Mouse (Mus musculus) neural tube, embryonic 14.5 days (tissue): ENCODE measurements around the gene Tmem143. TPM values are rescaled to one million over a fixed set of nuclear protein-coding genes. Genes with fewer than 3 reads are reported as not detected.

Experiments
- ATAC-seq: fragments of 200-750 bp; cut with Nextera tagmentation; 2 replicates; pipeline ENCODE4 v1.8.0; 2017; ENCODE audit warnings: low read depth, mild to moderate bottlenecking, moderate TSS enrichment, moderate library complexity
- H3K27ac ChIP-seq: fragments of 300-500 bp; sonication (generic); 2 replicates; pipeline ENCODE4 v1.5.1; 2014; ENCODE audit warnings: low read depth, mild to moderate bottlenecking, control low read depth, low read length, moderate library complexity, mixed read lengths
- H3K27me3 ChIP-seq: fragments of 300-500 bp; sonication (generic); 2 replicates; pipeline ENCODE4 v1.6.1; 2014; ENCODE audit warnings: low read length; ENCODE audit not compliant: control insufficient read depth, insufficient read depth
- H3K36me3 ChIP-seq: fragments of 300-500 bp; sonication (generic); 2 replicates; pipeline ENCODE4 v1.6.1; 2014; ENCODE audit warnings: low read length, mixed read lengths; ENCODE audit not compliant: control insufficient read depth, insufficient read depth
- H3K4me1 ChIP-seq: fragments of 300-500 bp; sonication (generic); 2 replicates; pipeline ENCODE4 v1.6.1; 2014; ENCODE audit warnings: low read length; ENCODE audit not compliant: control insufficient read depth, insufficient read depth
- H3K4me2 ChIP-seq: fragments of 300-500 bp; sonication (generic); 2 replicates; pipeline ENCODE4 v1.6.1; 2014; ENCODE audit warnings: mild to moderate bottlenecking, low read depth, low read length, control low read depth
- H3K4me3 ChIP-seq: fragments of 300-500 bp; sonication (generic); 2 replicates; pipeline ENCODE4 v1.5.1; 2014; ENCODE audit warnings: low read depth, low read length, control low read depth, mixed read lengths
- H3K9ac ChIP-seq: fragments of 300-500 bp; sonication (generic); replicated peaks from 2 replicates; pipeline ENCODE4 v1.6.1; 2014; ENCODE audit warnings: low read depth, mild to moderate bottlenecking, control low read depth, low read length, mixed read lengths
- H3K9me3 ChIP-seq: fragments of 300-500 bp; sonication (generic); 2 replicates; pipeline ENCODE4 v1.6.1; 2016; ENCODE audit warnings: low read length; ENCODE audit not compliant: control insufficient read depth
- WGBS: fragments of 180-500 bp; shearing (Covaris S2); extraction: QIAGEN DNeasy Blood & Tissue Kit; methylation state at CpG from one replicate; pipeline ENCODE4 v1.1.7; 2014; 5-methylcytosine and 5-hydroxymethylcytosine counted together
- polyA plus RNA-seq: library from polyadenylated mRNA; unstranded; fragments of >200 nt; fragmentation: Nextera tagmentation; extraction: Ambion mirVana; gene quantifications from 2 replicates; pipeline ENCODE4 v1.2.1, GENCODE M21; 2014

The Tmem143 gene
- polyA plus RNA-seq, 1 experiment from 2014 or later: 4.8 TPM

DNA sequence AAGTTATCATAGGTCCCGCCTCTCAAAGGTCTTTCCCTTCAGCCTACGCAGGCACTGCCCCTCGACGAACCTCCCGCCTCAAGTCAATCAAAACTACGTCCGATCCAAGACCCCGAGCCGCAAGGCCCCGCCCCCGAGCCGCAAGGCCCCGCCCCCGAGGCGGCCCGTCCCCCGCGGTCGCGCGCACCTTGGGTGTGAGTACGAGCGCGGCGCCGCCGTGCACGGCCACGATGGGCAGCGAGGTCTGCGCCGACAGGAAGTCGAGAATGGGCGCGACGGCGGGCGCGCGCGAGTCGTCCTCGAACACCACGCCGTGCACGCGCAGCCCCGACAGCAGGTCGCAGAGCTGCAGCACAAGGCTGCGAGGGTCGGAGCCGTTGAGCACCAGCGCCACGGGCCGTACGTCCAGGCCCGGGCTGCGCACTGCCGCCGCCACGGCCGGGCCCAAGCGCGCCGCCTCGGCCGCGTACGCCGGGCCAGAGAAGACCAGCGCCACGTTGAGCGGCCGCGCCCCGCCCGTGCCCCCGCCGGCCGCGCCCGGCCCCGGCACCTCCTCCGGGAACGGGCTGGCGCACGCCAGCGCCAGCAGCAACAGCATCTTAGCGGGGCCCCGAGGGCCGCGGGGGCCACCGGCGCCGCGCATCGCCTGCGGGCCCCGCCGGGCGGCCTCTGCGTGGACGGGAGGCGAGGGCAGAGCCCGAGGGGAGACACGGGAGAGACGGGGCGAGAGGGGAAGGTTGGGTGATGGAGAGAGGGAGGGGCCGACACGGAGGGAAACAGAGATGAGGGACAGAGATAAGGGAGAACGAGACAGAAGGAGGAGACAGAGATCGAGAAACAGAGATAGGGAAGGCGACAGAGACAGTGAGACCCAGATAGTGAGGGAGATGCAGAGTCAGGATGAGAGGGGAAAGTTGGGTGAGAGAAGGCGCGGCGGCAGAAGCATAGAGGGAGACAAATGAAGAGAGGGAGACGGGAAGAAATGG lies 30.5 kb upstream of the Tmem143 start:
- H3K9me3 ChIP-seq: no peaks in the 10 kb centered on the region
- 1% methylated on average over 110 of the region's 117 CpGs for WGBS
- H3K27me3 ChIP-seq: peaks cover 4% of the 10 kb centered on the region; the same call in 1 of the 2 replicates

GRCm38 (mm10) chr7:45867871-45868270 lies 28.9 kb upstream of the Tmem143 start:
- Histone ChIP-seq H3K9me3 (no peaks in the 10 kb centered on the region), H3K4me3 (peak overlapping the region; percentile 63; the same call in 1 of the 2 replicates), H3K27ac (no peak overlapping the region), H3K9ac (peak overlapping the region; percentile 17), H3K36me3 (no peaks in the 10 kb centered on the region), H3K4me1 (peaks cover 21% of the 10 kb centered on the region), H3K4me2 (peak overlapping the region; percentile 60), H3K27me3 (peaks cover 4% of the 10 kb centered on the region; the same call in 1 of the 2 replicates)
- ATAC-seq: no peak
- WGBS: 6% methylated on average over 2 of the region's 2 CpGs

More for the DNA sequence above, 30.5 kb upstream of the Tmem143 start:
- peak; percentile 49 for ATAC-seq
- Histone ChIP-seq H3K36me3 (no peaks in the 10 kb centered on the region), H3K4me2 (peak overlapping the region; percentile 60), H3K9ac (peak overlapping the region; percentile 83), H3K4me1 (peaks cover 21% of the 10 kb centered on the region), H3K4me3 (peak overlapping the region; percentile 63), H3K27ac (peak overlapping the region; percentile 64; the same call in 1 of the 2 replicates)

- Histone ChIP-seq H3K36me3 (no peaks in the 10 kb centered on the region), H3K27ac (no peak overlapping the region; the same call in 1 of the 2 replicates), H3K27me3 (peaks cover 4% of the 10 kb centered on the region; the same call in 1 of the 2 replicates), H3K9ac (peak overlapping the region; percentile 56; the same call in 1 of the 2 replicates), H3K4me1 (peaks cover 28% of the 10 kb centered on the region), H3K4me3 (peak overlapping the region; percentile 42), H3K4me2 (peak overlapping the region; percentile 60), H3K9me3 (no peaks in the 10 kb centered on the region)
- WGBS: 8% methylated on average over 8 of the region's 8 CpGs
- ATAC-seq: no peak
Measured at GRCm38 (mm10) chr7:45869107-45869670, 27.6 kb upstream of the Tmem143 start.

- H3K9ac ChIP-seq: peak overlapping the region; percentile 56
- ATAC-seq: no peak
- H3K4me2 ChIP-seq: peak overlapping the region; percentile 60
- peaks cover 5% of the 10 kb centered on the region for H3K36me3 ChIP-seq
- H3K27me3 ChIP-seq: peaks cover 4% of the 10 kb centered on the region; the same call in 1 of the 2 replicates
- no peak overlapping the region for H3K27ac ChIP-seq
- H3K4me3 ChIP-seq: peak overlapping the region; percentile 42
- no peaks in the 10 kb centered on the region for H3K9me3 ChIP-seq
- under 1% methylated on average over 12 of the region's 14 CpGs for WGBS
- peaks cover 34% of the 10 kb centered on the region for H3K4me1 ChIP-seq
Measured at GRCm38 (mm10) chr7:45869787-45870186, 27.0 kb upstream of the Tmem143 start.

- Histone ChIP-seq H3K4me1 (peaks cover 36% of the 10 kb centered on the region), H3K27ac (peak overlapping the region; percentile 52), H3K27me3 (peaks cover 4% of the 10 kb centered on the region; the same call in 1 of the 2 replicates), H3K4me3 (peak overlapping the region; percentile 42), H3K9me3 (no peaks in the 10 kb centered on the region), H3K36me3 (peaks cover 9% of the 10 kb centered on the region), H3K9ac (peak overlapping the region; percentile 56), H3K4me2 (peak overlapping the region; percentile 60)
- 2% methylated on average over 29 of the region's 30 CpGs for WGBS
- peak; percentile 20; the same call in 1 of the 2 replicates for ATAC-seq
Measured at GRCm38 (mm10) chr7:45870282-45871058, 26.3 kb upstream of the Tmem143 start.

- WGBS: under 1% methylated on average over 18 of the region's 18 CpGs
- peaks cover 34% of the 10 kb centered on the region for H3K4me1 ChIP-seq
Measured at GRCm38 (mm10) chr7:45872624-45873023, 24.1 kb upstream of the Tmem143 start, which contains the start of gene Kdelr1. Gene Kdelr1 (plus strand): TSS chr7:45872772.

DNA sequence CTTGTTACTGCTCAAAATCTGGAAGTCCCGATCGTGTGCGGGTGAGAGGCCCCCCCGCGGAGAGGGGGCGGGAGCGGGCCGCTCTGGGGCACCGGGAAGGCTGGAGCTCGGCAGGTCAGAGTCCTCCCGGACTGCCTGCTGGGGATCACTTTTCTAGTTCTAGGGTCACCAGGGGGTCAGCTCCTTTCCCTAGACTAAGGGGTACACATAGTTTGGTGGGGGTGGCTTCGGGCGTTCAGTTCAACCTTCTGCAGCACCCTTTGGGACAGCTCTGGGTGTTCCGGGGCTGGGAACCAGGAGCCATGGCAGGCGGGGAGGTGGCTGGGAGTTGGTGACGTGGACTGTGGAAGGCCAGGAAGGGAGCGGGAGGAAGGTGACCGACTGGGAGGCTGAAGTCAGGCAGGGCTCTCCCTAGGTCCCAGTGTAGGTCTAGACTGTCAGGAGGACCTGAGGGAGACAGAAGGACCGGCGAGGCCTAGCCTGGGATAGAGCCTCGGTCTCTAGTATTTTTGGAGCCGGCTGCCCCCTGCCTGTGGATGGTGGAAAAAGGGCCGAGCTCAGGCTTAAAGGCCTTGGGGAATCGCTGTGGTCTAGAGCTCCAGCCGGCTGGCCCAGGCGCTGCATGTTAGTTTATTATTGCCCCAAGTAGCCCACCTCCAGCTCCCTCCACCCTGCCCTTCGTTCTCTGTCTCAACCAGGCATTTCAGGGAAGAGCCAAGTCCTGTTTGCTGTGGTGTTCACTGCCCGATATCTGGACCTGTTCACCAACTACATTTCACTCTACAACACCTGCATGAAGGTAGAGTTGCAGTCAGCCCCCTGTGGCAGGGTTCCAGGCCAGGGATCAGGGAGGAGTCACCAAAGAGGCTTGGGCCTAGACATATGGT lies 23.4 kb upstream of the Tmem143 start:
- peak; percentile 22; the same call in 1 of the 2 replicates for ATAC-seq
- 4% methylated on average over 28 of the region's 28 CpGs for WGBS
- H3K27me3 ChIP-seq: no peaks in the 10 kb centered on the region
- H3K36me3 ChIP-seq: peaks cover 29% of the 10 kb centered on the region
- H3K4me1 ChIP-seq: peaks cover 28% of the 10 kb centered on the region
- H3K4me2 ChIP-seq: peak overlapping the region; percentile 82
- peak overlapping the region; percentile 74 for H3K27ac ChIP-seq
- H3K9ac ChIP-seq: peak overlapping the region; percentile 77
- no peaks in the 10 kb centered on the region for H3K9me3 ChIP-seq
- H3K4me3 ChIP-seq: peak overlapping the region; percentile 68

More at GRCm38 (mm10) chr7:45872624-45873023, 24.1 kb upstream of the Tmem143 start, which contains the start of gene Kdelr1:
- Histone ChIP-seq H3K27me3 (no peaks in the 10 kb centered on the region), H3K4me2 (peak within 1 kb of the TSS; percentile 82), H3K9ac (peak within 1 kb of the TSS; percentile 77), H3K4me3 (peak within 1 kb of the TSS; percentile 68), H3K36me3 (peaks cover 26% of the 10 kb centered on the region), H3K27ac (peak within 1 kb of the TSS; percentile 74), H3K9me3 (no peaks in the 10 kb centered on the region)
- ATAC-seq: peak; percentile 73
